Mouse (Mus musculus) MEL (cell line): Measurements from ENCODE around the gene Tnfaip8l3. TPM values are rescaled to one million over a fixed set of nuclear protein-coding genes. Genes with fewer than 3 reads are reported as not detected.
A peak's percentile ranks its signal among the peaks of the same experiment; 100 is the strongest.

ENCODE experiments used
- DNase-seq: peaks from one replicate; pipeline ENCODE4 v3.0.0; 2011; ENCODE audit warnings: low read depth, low spot score
- H3K27ac ChIP-seq: 2 replicates; pipeline ENCODE4 v1.5.1; 2012; ENCODE audit warnings: low read depth, mild to moderate bottlenecking, control low read depth, low read length, moderate library complexity; ENCODE audit not compliant: control insufficient read depth
- H3K27me3 ChIP-seq, 2 experiments: fragments of 150-350 bp in 1 of 2; sonication (generic) in 1 of 2; 2 replicates each; pipeline ENCODE4 v1.6.1; 2012; ENCODE audit warnings: low read length in 2 of 2, mild to moderate bottlenecking in 2 of 2, improper control_type of control experiment in 1 of 2, moderate library complexity in 1 of 2; ENCODE audit not compliant: insufficient read depth in 2 of 2, control insufficient read depth in 1 of 2
- H3K36me3 ChIP-seq, 2 experiments: 2 replicates each; pipeline ENCODE4 v1.6.1; 2012 to 2014; ENCODE audit warnings: low read length in 2 of 2, improper control_type of control experiment in 1 of 2, inconsistent platforms in 1 of 2, mild to moderate bottlenecking in 1 of 2; ENCODE audit not compliant: insufficient read depth in 2 of 2, control insufficient read depth in 1 of 2
- H3K4me1 ChIP-seq, 2 experiments: fragments of 150-350 bp in 1 of 2; sonication (generic) in 1 of 2; 2 replicates each; pipeline ENCODE4 v1.6.1; 2012; ENCODE audit warnings: low read length in 2 of 2, improper control_type of control experiment in 1 of 2, mild to moderate bottlenecking in 1 of 2; ENCODE audit not compliant: insufficient read depth in 2 of 2, control insufficient read depth in 1 of 2
- H3K4me3 ChIP-seq, 2 experiments: fragments of 150-350 bp in 1 of 2; sonication (generic) in 1 of 2; 2 replicates each; pipeline ENCODE4 v1.5.1; 2012; ENCODE audit warnings: low read depth in 2 of 2, low read length in 2 of 2, mild to moderate bottlenecking in 2 of 2, moderate library complexity in 2 of 2, control low read depth in 1 of 2, improper control_type of control experiment in 1 of 2; ENCODE audit not compliant: control insufficient read depth in 1 of 2, insufficient read depth in 1 of 2
- H3K79me2 ChIP-seq: 2 replicates; pipeline ENCODE4 v1.6.1; 2012; ENCODE audit warnings: mild to moderate bottlenecking, low read length, moderate library complexity; ENCODE audit not compliant: control insufficient read depth, poor library complexity, insufficient read depth
- H3K9ac ChIP-seq: 2 replicates; pipeline ENCODE4 v1.6.1; 2012; ENCODE audit warnings: low read depth, mild to moderate bottlenecking, control low read depth, low read length, moderate library complexity; ENCODE audit not compliant: control insufficient read depth, poor library complexity, severe bottlenecking
- H3K9me3 ChIP-seq: fragments of 150-350 bp; sonication (generic); replicated peaks from 2 replicates; pipeline ENCODE4 v1.6.1; 2012; ENCODE audit warnings: mild to moderate bottlenecking, low read length, improper control_type of control experiment, moderate library complexity; ENCODE audit not compliant: insufficient read depth
- ELF1 ChIP-seq: IDR thresholded peaks from 2 replicates; pipeline ENCODE4 v1.6.1; 2014; ENCODE audit warnings: low read depth, mild to moderate bottlenecking, inconsistent platforms, low read length, improper control_type of control experiment, moderate library complexity
- ETS1 ChIP-seq: IDR thresholded peaks from 2 replicates; pipeline ENCODE4 v1.6.1; 2012; ENCODE audit warnings: low read depth, mild to moderate bottlenecking, inconsistent platforms, low read length, improper control_type of control experiment, moderate library complexity
- MAX ChIP-seq: IDR thresholded peaks from 2 replicates; pipeline ENCODE4 v1.6.1; 2011; ENCODE audit warnings: low read length, improper control_type of control experiment
- MAZ ChIP-seq: IDR thresholded peaks from 2 replicates; pipeline ENCODE4 v1.6.1; 2012; ENCODE audit warnings: low read depth, mild to moderate bottlenecking, inconsistent platforms, low read length, improper control_type of control experiment
- MEF2A ChIP-seq: IDR thresholded peaks from 2 replicates; pipeline ENCODE4 v1.6.1; 2014; ENCODE audit warnings: low read depth, mild to moderate bottlenecking, inconsistent platforms, low read length, improper control_type of control experiment; ENCODE audit not compliant: poor library complexity, insufficient replicate concordance, severe bottlenecking; ENCODE audit errors: extremely low read depth
- MYC ChIP-seq: IDR thresholded peaks from 2 replicates; pipeline ENCODE4 v1.6.1; 2011; ENCODE audit warnings: low read depth, mild to moderate bottlenecking, low read length, improper control_type of control experiment, moderate library complexity
- NRF1 ChIP-seq: IDR thresholded peaks from 2 replicates; pipeline ENCODE4 v1.6.1; 2014; ENCODE audit warnings: low read depth, mild to moderate bottlenecking, inconsistent platforms, low read length, improper control_type of control experiment, moderate library complexity; ENCODE audit not compliant: poor library complexity, insufficient read depth, severe bottlenecking
- POLR2A ChIP-seq, 2 experiments: IDR thresholded peaks; 2 replicates each; pipeline ENCODE4 v1.6.1; 2011 to 2012; ENCODE audit warnings: low read length in 2 of 2, mild to moderate bottlenecking in 2 of 2, control low read depth in 1 of 2, improper control_type of control experiment in 1 of 2, low read depth in 1 of 2, moderate library complexity in 1 of 2; ENCODE audit not compliant: control insufficient read depth in 1 of 2, insufficient read depth in 1 of 2, poor library complexity in 1 of 2
- POLR2AphosphoS2 ChIP-seq: IDR thresholded peaks from 2 replicates; pipeline ENCODE4 v1.6.1; 2011; ENCODE audit warnings: low read length, improper control_type of control experiment
- RAD21 ChIP-seq: IDR thresholded peaks from 2 replicates; pipeline ENCODE4 v1.6.1; 2011; ENCODE audit warnings: mild to moderate bottlenecking, low read depth, low read length, improper control_type of control experiment
- RCOR1 ChIP-seq: IDR thresholded peaks from 2 replicates; pipeline ENCODE4 v1.6.1; 2012; ENCODE audit warnings: low read depth, mild to moderate bottlenecking, inconsistent platforms, low read length, improper control_type of control experiment
- SMC3 ChIP-seq: IDR thresholded peaks from 2 replicates; pipeline ENCODE4 v1.6.1; 2011; ENCODE audit warnings: low read depth, low read length, improper control_type of control experiment
- TBP ChIP-seq: IDR thresholded peaks from 2 replicates; pipeline ENCODE4 v1.8.0; 2011; ENCODE audit warnings: low read depth, low read length, improper control_type of control experiment
- TCF12 ChIP-seq: IDR thresholded peaks from 2 replicates; pipeline ENCODE4 v1.6.1; 2014; ENCODE audit warnings: low read depth, mild to moderate bottlenecking, inconsistent platforms, low read length, improper control_type of control experiment, moderate library complexity
- polyA plus RNA-seq, 2 experiments: library from polyadenylated mRNA; stranded (reverse) in 1 of 2; unstranded in 1 of 2; fragments of >175 nt in 1 of 2; fragments of >200 nt in 1 of 2; gene quantifications; 2 replicates each; pipeline versions ENCODE4 v1.2.1 to v1.2.4; 2012; ENCODE audit warnings: low replicate concordance in 2 of 2, low read depth in 1 of 2; ENCODE audit not compliant: insufficient read length in 2 of 2, insufficient read depth in 1 of 2, missing spikeins in 1 of 2
- total RNA-seq: library from RNA; depleted of rRNA; stranded (reverse); fragments of 300-350 nt; gene quantifications from 2 replicates; pipeline ENCODE4 v1.2.3, GENCODE M21; 2012

Tnfaip8l3 gene
- total and polyA plus RNA-seq, 3 experiments: not detected

DNA sequence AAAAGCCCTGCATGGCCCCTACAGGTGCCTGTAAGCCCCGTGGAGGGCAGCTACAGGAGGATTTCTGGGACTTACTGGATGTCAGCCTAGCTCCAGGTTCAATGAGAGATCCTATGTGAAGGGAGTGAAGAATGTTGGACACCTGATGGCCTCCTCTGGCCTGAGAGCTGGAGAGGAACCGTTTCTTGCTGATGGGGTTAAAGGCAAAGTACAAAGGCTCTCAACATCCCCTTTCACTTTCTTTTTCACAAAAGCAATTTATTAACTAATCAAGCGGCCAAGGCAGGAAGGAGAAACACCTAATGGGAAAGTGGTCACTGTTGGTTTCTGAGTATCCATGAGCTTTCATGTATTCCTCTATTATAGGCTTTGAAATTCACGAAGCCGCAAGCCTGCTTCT, 1.0 kb upstream of the Tnfaip8l3 start:
- Histone ChIP-seq H3K27ac (no peak overlapping the region), H3K27me3 (no peaks in the 10 kb centered on the region; a peak in 2 of 4 replicates), H3K4me1 (no peaks in the 10 kb centered on the region), H3K9me3 (no peaks in the 10 kb centered on the region), H3K4me3 (no peak overlapping the region), H3K36me3 (no peaks in the 10 kb centered on the region), H3K9ac (no peak overlapping the region), H3K79me2 (no peaks in the 10 kb centered on the region)
- TF ChIP-seq MEF2A (no peak), POLR2AphosphoS2 (no peak), SMC3 (no peak)
- DNase-seq: no peak

DNA sequence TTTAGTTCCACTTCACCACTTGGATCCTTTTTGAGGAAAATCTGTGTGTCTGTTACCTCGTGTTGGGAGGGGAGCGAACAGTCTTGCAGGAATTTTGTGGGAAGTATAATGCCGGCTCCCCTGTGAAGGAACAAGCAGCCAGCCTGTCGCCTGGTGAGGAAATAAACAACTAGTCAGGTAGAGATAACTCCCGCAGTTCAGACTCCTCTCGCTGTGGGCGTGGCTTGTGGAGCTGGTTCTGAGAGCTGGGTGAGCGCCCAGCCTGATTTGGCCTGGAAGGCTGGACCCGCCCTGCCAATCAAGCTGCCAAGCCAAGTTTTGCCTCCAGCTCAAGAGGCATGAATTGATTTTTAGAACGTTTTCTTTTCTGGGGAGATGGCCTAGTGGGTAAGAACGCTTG, 589 bp upstream of the Tnfaip8l3 start:
- no peak overlapping the region for H3K4me3 ChIP-seq
- no peaks in the 10 kb centered on the region for H3K79me2 ChIP-seq
- no peak overlapping the region for H3K27ac ChIP-seq
- no peak for DNase-seq
- no peaks in the 10 kb centered on the region; a peak in 2 of 4 replicates for H3K27me3 ChIP-seq
- no peaks in the 10 kb centered on the region for H3K36me3 ChIP-seq
- no peaks in the 10 kb centered on the region for H3K9me3 ChIP-seq
- no peaks in the 10 kb centered on the region for H3K4me1 ChIP-seq
- H3K9ac ChIP-seq: no peak overlapping the region
- TF ChIP-seq NRF1 (no peak), MYC (no peak), TCF12 (no peak), SMC3 (no peak), POLR2A (IDR thresholded peaks at IDR 0.05; ENCODE audit: control insufficient read depth in 1 of 2, insufficient read depth in 1 of 2, low read depth in 1 of 2, low read length in 2 of 2, poor library complexity in 1 of 2) (no peak), RAD21 (no peak), RCOR1 (no peak), ELF1 (no peak), TBP (no peak), MAZ (no peak), ETS1 (no peak), MAX (no peak)

DNA sequence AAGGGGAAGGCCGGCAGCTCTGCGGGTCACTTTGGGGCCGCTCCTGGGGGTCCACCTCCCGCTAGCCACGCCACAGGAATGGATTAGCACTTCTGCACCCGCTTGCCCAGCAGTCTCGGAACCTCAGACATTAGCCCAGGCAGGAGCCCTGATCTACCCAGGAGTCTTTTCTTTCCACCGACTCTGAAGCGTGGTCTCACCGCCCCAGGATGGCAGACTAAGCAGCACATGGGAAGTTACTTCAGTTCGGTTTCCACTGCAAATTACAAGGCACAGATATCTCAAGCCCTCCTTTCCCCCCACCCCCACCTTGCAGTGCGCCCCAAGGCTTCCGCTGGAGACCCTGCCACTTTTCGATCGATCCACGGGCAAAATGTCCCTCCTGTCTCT, 551 bp downstream of the Tnfaip8l3 start:
- H3K36me3 ChIP-seq: no peaks in the 10 kb centered on the region
- H3K4me1 ChIP-seq: no peaks in the 10 kb centered on the region
- H3K27ac ChIP-seq: no peak overlapping the region
- DNase-seq: no peak
- no peaks in the 10 kb centered on the region; a peak in 1 of 4 replicates for H3K27me3 ChIP-seq
- H3K9me3 ChIP-seq: no peaks in the 10 kb centered on the region
- H3K4me3 ChIP-seq: no peak overlapping the region
- no peak overlapping the region for H3K9ac ChIP-seq
- TF ChIP-seq MEF2A (no peak), POLR2A (IDR thresholded peaks at IDR 0.05; ENCODE audit: control insufficient read depth in 1 of 2, insufficient read depth in 1 of 2, low read depth in 1 of 2, low read length in 2 of 2, poor library complexity in 1 of 2) (0 out of 4 replicates have a peak, but pooled peaks of 1 of the 2 experiments have one; percentile 26)
- TF ChIP-seq, all 39 proteins: peak for 1
- H3K79me2 ChIP-seq: no peaks in the 10 kb centered on the region
